Mouse (Mus musculus) gastrocnemius, postnatal 25 days (tissue): ENCODE results near the gene Klhl32. TPM values are rescaled to one million over a fixed set of nuclear protein-coding genes. Genes with fewer than 3 reads are reported as not detected.
"Not testable (repeated sequence)": the region's sequence is repeated elsewhere in the genome, so short reads cannot be mapped to it uniquely, and the experiment has no call there.

Experiments used
- DNase-seq: peaks from one replicate; pipeline ENCODE4 v3.0.0; 2022
- total RNA-seq, 2 experiments: library from RNA; stranded (reverse); gene quantifications; 1 replicate in 1 of 2; 2 replicates in 1 of 2; pipeline ENCODE4 v1.2.3; 2021

Gene Klhl32
- total RNA-seq, 2 experiments from 2014 or later, result 0.08 to 0.15 TPM

DNA sequence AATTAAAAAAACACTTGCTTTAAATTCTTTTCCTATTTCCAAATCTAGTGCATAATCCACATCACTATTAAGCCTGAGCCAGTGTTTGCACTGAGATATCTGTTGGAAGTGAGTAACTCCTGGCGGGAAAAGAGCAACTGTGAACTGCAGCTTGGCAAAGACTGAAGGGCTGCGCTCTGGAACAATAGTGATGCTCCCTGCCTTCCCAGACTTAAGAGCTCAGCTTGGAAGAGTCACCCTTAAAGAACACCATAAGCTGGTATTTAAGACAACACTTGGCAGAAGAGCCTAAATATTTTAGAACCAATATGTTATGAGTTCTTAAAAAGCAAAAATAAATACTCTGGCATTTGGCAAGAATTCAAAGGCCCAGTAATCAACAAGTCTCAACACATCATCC lies 55.7 kb downstream of the Klhl32 start:
- DNase-seq, result no peak

DNA sequence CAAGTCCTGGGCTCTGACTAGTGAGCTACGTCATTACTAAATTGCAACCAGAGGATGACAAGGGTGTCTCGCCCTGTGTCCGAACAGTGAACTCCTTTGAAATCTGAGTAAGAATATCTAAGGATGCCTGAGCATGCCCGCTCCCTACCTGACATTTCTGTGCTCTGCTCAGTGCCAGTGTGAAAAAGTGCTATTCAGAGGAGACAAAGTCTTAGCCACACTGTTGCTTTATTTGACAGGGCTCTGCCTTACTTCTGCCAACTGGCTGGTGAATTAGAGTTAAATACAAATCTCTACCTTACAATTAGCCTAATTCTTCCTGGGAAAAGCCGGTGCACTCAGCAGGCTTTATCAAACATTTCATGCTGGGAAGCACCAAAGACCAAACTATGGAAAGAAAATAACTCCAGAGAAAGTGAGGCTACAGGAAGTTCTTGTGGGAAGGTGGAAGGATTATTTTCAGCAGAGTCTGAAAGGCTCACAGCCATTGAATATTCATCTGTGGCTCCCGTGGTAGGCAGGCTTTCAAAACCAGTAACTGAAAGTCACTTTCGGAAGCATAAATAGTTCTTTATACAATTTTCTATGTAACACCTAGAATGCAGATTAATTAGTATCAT lies 57.1 kb downstream of the Klhl32 start:
- no peak for DNase-seq

DNA sequence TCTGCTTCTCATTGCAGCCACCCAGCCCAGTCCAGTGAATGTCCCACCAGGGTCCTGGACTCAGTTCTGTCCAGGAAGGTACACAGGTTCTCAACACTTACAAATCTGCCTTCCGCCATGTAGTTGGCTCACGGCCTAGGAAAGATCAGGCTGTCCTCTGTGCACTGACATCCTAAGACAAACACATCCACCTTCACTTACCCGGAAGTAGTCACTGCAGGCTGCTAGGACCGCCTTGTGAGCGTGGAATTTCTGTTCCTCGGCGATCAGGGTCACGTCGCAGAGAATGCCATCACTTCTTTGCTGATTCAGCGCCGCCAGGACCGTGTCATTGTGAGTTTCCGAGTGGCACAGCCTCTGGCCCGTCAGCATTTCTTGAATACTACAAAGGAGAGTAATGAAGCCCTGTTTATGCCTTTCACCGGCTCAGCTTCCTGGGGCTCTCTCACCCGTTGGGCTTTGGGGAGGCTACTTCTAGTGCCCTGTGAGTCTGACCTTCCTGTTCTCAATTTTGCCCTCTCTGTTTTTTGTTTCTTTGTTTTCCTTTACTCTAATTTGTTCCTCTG lies 58.4 kb downstream of the Klhl32 start:
- no peak for DNase-seq

DNA sequence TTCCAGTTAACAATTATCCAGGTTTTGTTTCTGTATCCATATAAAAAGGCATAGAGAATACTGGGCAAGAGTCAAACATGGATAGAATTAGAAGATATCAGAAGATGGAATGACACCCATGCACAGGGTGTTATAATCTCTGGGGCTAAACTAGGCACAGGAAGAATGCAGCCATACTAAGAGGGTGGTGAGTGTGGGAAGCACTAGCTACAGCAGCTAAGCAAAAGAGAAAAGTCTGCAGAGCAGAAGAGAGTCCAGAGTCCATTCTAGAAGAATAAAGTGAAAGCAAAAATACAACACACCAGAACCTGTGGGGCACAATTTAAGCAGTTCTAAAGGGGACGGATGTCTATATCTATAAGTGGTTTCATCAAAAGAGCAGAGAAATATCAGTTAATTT lies 61.6 kb downstream of the Klhl32 start:
- DNase-seq, result no peak

DNA sequence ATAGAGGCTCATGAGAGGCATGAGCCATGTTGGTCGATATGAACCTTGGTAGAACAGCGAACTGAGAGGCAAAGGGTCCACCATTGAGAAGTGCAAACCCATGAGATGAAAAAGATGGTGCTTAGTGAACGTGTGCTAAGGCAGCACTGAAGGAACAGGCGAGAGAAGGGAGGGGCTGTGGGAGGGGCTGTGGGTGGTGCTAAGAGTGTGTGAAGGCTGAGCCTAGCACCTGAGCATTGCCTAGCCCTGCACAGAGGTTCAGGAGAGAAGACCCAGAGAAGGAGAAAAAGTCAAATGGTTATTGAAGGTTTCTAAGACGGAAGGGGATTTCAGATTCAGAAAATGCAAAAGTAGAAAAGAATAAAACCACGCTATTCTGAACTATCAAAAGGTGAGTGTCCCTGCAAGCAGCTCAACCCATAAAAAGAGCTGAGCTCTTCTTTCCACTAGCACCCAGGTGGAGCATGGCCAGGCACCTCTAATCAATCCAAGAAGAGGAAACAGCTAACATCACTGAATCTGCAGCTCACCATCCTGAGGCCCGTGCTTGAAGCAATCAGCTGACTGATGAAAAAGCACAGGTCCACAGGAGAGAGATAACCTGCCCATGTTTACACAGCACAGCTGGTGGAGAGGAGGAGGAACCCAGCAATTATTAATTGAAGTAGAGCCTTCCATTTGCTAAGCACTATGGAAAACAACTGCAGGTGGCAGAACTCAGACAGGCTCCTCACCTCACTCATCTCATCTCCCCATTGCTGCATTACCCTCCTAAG lies 65.0 kb downstream of the Klhl32 start:
- no peak for DNase-seq

DNA sequence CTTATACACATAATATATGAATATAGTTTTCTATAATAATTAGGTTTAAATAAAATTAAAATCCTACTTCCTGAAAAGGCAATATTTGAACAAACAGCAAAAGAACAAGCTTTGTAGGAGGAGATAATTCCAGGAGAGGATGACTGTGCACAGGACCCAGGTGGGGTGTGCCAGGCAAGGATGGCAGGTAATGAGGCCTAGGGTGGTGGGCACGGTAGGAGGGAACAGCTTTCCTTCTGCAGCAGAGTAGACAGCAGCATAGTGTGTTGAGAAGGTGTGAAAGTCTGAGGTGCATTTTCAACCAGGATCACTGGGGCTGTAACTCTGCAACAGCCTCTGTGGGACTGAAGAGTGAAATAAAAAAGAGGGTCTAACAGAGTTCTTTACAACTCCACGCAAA lies 85.0 kb downstream of the Klhl32 start:
- no peak for DNase-seq

DNA sequence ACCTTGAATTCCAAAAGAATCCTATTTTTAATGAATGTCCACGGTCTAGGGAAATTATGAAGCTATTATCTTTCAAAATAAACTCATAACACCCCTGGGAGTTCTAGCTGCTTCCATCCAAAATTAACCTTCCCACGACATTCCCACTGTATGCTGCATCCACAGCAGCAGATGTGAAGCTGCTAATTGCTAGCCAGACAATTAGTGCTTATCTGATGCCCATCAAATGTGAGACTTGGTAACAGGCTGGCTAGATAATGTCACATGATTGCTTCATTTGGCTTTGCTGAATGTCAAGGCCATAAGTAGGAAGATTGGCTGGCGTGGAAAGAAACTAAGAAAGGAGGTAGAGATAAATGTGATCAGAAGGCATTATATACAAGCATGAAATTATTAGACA lies 85.5 kb downstream of the Klhl32 start:
- no peak for DNase-seq

DNA sequence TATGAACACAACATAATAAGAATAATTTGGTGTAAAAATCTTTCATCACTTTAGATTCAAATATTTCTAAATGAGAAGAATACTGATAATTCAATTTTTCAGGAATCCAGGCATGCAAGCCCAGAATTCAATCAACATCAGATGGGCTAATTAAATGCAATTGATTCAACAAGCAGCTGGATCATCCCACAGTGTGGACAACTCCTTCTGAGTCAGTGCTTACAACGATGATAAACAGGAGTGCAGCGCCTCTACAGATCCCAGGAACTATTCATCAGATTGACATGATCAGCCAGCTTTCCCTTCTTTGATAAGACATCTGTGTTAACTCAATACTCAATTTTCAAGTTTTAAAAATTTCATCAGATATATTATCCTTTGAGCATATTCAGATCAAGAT lies 86.4 kb downstream of the Klhl32 start:
- no peak for DNase-seq

DNA sequence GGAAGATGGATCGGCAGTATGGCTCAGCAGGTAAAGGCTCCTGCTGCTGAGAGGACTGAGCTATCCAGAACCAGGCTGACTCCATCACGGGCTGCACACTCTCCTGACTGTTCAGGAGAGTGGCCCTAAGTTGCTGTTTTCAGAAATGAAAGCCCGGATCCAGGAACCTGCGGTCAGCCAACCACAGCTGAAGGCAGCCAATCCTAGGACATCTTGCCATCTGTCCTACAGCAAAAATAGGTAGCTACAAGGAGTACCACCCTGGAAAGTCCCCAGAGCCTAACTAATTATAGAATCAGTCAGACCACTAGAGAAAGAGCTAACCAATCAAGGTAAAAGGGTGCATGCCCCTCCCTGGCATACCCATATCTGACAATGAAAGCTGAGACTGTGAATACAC lies 87.5 kb downstream of the Klhl32 start:
- DNase-seq, result no peak

DNA sequence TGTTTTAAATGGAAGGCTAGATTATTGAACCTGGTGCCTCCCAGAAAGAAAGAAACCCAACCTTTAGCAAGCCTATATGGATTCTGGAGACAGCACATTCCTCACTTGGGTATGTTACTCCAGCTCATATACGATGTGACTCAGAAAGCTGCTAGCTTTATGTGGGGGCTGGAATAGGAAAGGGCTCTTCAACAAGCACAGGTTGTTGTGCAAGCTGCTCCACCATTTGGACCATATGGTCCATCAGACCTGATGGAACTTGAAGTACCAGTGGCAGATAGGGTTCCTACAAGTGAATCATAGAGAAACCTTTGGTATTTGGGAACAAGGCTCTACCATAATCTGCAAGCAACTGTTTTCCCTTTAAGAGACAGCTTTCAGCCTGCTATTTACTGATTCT lies 92.0 kb downstream of the Klhl32 start:
- no peak for DNase-seq

DNA sequence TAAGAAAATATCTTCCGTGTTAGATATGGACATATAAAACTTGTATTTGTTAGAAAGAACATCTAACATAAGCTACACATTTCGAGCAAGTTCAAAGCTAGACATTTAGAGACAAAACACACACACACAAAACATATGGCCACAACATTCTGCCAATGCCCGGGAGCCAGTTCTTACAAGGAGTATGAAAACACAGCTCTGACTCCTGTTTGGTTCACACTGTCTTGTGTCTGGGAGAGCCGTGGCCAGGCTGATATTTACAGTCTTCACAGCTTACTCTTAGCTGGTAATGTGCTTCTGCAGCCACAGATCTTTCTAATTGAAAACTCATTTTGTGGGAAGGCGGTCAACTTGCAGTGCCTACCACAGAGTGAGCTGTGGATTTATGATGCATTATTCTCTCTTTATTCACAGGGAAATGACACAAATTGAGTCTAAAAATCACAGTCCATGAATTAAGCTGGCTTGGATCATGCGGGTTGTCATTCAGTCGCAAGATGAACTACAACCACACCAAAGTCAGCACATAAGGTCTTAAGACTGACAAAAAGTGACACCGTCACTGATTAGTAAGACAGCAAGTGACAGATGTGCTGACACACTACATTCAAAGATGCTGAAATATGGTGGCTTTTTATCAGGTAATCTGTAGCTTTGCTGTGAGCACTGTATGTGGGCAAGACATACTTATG lies 98.3 kb downstream of the Klhl32 start:
- DNase-seq, result no peak

DNA sequence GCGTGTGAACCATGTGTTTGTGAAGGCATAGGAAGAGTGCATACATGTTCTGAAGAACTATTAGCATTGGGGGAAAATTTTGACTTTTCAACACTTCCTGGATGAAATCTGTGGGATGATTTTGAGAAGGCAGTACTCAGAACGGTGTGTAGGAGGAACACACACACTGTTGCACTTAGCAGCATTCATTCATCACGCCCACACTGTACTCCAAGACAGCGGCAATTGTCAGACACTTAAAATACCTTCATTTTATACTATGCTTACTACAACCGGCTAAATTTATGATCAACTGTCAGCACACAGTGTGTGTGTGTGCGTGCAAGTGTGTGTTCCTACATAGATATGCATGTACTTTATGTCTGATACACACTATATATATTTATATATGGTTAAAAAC lies 113.8 kb downstream of the Klhl32 start:
- DNase-seq, result no peak

DNA sequence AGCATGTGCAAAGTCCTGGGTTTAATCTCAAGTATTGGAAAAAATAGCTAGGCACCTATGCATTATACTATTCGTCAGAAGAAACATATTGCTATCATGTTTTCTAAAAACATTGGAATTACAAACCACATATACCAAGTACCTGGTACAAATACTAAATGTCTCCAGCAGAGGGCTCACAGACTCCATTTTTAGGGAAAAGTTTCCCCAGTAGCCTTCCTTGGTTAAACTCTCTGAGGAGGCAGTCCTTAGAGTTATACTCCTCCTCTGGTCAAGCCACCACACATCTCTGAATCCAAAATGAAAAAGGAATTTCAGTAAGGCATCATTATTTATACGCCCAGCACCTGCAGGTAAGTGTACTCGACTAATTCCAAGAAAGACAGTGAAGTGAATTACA lies 130.1 kb downstream of the Klhl32 start:
- no peak for DNase-seq

DNA sequence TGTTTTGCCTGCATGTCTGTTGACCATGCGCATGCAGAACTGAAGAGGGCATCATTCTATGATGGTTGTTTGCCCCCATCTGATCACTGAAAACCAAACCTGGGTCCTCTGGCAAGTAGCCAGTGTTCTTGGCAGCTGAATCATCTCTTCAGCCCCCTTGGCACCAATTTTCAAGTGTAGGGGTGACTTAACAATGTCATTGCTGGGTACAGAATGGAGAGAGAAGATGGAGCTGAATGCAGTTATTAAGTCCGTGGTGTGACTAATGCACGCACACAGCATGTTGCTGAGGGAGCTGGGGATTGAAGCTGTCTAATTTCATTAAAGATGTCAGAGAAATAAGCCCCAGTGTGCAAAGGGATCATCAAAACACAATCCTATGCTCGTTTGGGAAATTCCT lies 135.4 kb downstream of the Klhl32 start:
- DNase-seq, result no peak

DNA sequence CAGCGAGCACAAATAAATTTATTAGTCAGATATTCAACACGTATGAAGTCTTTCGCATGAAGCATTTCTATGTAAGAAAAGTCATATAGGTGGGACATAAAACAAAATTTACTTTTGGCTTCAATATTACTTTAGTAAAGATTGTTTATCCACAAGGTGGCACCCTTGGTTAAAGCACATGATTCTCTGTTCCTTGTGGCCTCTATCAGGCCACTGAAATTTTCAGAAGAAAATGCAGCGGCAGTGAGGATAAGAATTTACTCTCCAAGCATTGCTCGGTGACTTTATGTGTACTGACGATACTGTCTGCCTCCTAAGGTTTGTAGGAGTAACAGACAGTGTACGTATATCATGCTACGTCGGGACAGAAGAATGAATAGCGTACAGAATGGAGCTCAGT lies 136.6 kb downstream of the Klhl32 start:
- DNase-seq, result no peak

DNA sequence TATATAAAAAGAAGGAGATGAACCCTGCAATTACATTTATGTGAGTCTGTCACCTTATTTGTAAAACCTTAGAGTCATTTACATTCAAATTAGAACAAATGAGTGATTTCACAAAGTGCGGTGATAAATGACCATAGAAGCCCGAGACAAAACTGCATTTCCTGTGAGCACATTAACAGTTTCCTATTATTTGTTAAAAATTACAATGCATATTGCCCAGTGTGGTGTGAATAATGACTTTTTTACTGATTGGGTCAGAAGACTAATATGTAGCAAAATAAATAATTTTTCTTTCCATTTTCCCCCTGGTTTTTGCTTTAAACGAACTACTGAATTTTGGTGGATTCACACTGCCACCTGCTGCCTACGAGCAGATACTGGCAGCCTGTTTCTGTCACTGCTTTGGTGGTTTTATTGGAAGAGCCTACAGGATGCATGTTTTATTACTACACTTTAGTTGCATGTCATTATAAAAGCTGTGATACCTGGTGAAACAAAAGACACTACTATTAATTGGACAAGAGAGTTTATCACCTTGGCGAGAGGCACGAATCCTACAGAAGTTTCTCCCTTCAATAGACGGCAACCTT lies 152.3 kb downstream of the Klhl32 start:
- DNase-seq, result no peak

DNA sequence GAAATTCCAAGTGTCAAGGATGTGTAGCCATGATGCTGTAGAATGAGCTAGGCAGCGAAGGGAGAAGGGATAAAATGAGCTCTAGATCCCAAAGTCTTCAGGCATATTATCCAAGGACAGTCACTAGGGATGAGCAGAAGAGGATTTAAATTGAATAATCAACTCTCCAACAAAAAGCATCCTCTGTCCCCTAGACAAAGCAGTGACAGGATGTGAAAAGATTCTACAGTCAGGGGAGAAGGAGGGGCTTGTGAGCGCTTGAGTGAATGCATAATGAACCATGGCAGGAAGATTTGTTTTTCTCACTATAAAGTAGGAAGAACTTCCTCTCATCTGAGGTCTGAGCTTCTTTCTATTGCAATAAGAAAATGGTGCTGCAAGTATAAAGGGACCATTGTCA lies 170.8 kb downstream of the Klhl32 start:
- no peak for DNase-seq

DNA sequence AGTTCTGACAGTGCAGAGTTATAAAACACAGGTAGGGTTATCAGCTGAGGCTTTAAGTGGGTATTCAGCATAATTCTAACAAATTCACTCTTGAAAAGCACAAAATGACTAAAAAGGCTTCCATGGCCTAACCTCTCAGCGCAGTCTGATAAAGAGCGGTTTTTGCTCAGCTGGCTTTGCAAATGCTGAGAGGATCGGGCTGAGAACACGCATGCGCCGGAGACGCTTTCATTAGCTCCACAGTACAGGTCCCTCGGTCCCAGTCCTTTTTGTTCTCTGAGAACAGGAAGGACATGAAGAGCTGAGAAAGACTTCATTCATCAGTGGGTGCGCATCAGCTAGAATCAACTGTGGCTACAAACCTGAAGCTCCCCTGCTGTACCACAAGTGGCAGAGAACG lies 180.9 kb downstream of the Klhl32 start:
- DNase-seq, result no peak

DNA sequence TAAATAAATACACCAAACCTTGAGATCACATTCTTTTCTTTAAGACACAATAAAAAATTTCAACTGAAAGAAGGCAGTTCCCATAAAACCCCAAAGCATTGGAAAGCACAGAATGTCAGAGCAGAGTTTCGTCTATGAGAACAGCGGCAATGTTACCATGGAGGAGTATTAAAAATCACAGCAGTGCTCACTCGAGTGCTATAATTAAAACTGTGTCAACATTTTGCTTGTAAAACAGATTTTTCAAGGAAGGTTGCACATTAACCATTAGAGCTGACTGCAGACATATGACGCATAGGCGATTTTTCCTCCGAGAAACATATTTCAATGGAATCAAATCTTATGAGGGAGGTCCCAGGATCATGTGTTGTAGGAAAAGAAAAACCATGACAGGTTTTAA lies 191.7 kb downstream of the Klhl32 start:
- DNase-seq, result no peak

DNA sequence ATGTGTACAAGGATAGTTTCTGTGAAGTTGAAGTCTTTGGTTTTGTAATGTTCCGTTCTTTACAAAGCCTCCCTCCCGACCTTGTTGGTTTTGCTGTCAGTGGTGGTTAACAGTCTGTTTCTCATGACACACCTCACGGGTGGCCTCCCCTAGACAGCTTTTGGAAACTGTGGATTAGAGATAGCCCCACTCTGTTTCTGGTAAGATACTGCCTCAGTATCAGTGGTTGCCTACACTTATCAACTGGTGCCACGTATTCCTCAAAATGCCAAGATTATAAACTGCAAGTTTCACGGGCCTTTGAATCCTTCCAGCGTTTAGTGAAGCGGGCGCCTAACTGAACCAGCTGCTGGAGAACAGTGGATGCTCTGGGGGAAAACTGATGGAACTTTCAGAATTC lies 206.2 kb downstream of the Klhl32 start:
- not testable (repeated sequence) for DNase-seq

DNA sequence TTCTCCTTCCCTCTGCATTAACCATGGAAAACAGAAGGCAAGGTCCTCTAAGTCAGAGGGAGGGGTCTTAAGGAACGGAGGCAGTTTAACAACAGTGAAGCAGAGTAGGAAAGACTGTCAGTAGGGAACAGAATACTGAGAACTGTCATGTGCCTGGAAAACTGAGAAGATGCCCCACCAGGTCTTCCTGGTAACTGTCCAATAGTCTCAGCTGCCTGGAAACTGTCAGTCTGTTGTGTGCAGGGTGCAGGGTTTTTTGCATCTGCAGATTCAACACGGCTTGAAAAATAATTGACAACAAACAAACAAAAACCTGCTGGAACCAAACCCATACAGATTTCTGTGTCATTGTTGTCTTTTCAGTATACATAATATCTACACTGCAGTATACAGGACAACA lies 208.6 kb downstream of the Klhl32 start:
- no peak for DNase-seq

DNA sequence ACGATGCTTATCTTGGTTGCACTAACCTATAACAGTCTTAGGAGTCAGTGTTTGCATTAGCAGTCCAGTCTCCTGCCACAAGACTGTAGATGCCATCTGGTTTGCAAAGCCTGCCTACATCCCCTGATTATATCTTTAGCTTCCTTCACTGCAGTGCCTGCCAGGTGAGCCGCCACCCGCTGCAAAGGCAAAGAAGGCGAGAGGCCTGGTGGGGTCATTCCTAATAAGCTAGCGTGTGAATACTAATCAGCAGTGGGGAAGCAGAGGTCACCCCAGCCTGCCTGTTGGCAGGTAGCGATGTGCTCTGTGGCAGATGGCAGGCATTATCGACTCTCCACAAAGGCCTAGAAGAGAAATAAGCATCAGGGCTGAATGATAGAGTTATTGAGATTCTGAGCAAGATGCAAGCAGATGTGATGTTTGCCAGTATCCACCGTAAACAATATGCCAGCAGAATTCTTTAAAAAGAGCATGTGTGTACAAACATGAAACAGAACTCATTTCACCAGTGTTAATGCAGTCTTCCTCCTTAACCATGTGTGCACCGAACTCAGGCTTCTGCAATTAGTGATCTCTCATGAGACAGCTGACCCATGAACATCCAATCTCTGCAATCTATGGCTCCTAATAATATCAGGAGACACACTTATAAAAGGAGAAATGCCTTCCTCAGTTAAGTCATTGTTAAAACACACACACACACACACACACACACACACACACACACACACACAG lies 219.6 kb downstream of the Klhl32 start:
- DNase-seq, result no peak
